Mouse (Mus musculus): ENCODE data around the gene Mapkapk5.
A peak's percentile ranks its signal among the peaks of the same experiment; 100 is the strongest.
"Not testable (repeated sequence)": the region's sequence is repeated elsewhere in the genome, so short reads cannot be mapped to it uniquely, and the experiment has no call there.

The Mapkapk5 gene

DNA sequence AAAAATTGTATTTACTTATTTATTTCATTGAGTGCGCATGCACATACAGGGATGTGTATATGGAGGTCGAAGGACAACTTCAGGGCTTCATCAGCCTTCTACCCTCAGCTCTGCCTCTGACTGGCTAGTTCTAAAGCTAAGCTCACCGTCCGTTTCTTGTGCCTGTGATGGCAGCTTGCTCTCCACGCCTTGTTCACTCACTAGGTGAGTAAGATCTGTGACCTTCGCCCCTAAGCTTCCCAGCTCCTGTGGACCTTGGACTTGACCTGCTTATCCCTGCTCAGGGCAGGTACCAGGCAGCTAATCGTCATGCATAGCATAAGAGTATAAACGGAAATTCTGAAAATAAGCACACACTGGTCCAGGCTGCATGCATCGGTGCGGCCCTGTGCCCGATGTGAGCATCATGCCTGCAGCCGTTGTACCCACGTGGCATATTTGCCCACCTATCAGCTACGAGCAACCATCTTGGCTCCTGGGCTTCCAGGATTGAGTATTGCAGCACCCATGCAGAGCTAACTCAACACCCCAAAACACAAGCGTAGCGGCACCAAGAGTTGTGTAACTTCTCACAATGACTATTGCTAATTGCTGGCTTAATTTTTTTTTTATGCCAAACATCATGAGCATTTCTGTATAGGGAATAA is 20.5 kb upstream of the Mapkapk5 start:
- no peak for DNase-seq (ENCODE audit: extremely low spot score, low read depth, low spot score)

DNA sequence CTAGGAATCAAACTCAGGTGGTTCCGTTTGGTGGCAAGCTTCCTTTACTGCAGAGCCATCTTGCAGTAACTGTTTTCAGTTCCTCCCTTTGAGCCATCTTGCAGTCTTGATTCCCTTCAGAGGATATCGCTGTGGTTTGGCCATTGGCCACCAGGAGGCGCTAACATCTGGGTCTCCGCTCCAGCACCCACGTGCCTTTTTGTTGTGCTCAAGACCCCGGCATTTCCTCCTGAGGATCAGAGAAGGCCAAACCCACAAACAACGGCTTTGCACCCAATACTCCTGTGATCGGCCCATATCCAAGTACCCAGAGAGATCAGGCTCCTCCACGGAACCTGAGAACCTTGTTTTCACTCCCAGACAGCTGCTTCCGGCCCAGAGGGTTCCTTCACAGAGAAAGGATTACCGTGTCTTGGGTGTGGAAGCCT is 18.8 kb upstream of the Mapkapk5 start:
- peak; percentile 90 for DNase-seq (ENCODE audit: extremely low spot score, low read depth, low spot score)

DNA sequence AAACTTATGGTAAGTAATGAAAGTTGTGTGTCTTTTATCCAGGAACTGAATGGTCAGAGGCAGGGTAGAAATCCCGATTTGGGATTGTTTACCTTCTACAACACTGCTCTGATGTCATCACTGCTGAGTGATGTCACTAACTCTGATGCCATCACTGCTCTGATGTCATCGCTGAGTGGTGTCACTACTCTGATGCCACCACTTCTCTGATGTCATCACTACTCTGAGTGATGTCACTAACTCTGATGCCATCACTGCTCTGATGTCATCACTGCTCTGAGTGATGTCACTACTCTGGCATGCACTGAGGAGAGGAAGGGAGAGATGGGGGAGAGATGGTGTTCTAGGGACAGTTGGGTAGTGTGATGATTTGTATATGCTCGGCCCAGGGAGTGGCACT is 16.7 kb upstream of the Mapkapk5 start:
- DNase-seq (ENCODE audit: extremely low spot score, low read depth, low spot score) = no peak

DNA sequence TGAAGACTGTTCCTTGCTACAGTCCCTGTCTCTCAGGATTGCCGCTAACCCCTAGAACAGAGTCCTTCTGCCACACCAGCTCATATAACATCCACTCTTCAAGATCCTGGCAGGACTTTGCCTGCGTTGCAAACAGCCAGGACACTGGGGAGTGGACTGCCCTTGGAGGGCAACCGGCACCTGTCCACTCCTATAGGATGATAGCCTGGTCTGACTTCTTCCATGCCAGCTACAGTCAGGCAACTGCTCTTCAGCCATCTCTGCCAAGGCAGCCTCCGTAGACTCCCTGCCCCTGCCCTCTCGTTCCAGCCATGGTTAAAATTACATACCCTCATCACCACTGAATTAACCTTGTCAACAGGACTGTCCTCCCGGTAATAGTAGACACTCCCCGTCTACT is 3.5 kb upstream of the Mapkapk5 start:
- DNase-seq (ENCODE audit: extremely low spot score, low read depth, low spot score) = no peak

DNA sequence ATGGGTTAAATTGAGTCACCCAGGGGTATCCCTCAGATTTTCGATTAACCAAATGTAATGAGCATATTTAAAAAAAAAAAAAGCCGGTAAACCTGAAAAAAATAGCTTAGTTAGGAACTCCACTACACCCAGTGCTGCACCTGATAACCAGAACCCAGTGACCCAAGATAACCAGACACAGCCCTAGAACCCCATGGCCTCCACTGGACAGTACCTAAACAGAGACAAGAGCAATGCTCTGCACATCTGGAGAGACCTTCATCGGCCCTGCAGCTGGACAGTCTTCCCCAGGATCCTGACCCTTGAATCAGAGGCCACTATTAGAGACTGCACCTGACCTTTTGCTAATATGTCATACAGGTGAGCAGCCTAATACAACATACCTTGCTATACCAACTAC is 1.4 kb upstream of the Mapkapk5 start:
- no peak for DNase-seq (ENCODE audit: extremely low spot score, low read depth, low spot score)

DNA sequence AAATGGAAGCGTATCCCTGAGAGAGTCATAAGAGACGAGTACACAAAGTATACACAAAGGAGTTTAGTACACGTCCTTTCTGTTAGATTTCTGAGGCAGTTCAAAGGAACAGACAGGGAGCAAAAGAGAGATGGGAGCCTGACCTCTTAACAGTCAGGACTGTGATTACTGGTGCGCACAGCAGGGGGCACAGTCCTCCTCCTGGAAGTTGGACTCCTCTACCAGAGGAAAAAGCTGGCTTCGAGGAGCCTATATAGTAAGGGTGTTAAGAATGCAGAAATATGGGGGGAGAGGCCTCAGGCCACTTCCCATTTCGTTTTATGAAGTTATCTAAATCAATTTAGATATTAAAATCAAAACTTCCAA is 808 bp upstream of the Mapkapk5 start:
- DNase-seq (ENCODE audit: extremely low spot score, low read depth, low spot score) = no peak

DNA sequence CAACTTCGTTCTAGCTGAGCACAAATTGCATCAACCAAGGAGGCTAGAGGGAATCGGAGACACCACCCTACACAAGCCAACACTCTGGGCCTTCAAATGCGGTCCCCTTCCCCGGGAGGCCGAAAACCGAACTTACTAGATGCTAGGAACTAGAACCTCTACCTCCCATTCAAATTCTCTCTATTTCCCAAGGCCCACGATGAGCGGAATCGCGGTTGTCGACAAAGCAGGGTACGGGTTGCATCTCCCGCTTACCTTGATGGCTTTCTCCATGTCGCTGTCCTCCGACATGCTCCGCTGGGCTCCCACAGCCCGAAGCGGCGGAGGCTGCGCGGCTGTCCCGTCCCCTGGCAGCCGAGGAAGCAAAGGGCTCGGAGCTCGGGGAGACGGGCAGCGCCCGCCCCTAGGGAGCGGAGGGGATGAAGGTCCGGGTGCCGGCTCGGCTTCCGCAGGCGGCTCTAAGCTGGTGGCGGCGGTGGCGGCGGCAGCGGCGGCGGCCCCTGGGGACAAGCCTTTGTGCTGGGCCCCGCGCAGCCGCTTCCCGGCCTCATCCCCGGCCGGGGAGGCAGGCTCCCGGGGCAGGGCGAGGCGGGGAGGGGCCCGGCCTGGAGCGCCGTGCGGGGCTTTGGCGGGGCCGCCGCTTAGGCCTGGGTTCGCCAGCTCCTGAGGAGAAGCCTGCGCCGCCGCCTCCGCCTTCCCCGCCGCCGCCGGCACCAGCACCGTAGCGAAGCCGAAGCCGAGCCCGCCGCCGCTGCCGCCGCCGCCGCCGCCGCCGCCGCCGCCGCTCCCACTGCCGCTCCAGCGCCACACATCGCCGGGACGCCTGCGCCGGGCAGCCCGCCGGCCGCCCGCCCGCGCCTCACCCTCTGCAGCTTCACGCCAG is 554 bp downstream of the Mapkapk5 start, which contains the start of the genes Adam1a and Gm42878:
Gene Adam1a (minus strand): TSS at position 573 of the 883 bp plus-strand sequence.
Gene Gm42878 (minus strand): TSS at position 573 of the 883 bp plus-strand sequence.
- DNase-seq (ENCODE audit: extremely low spot score, low read depth, low spot score) = no peak

DNA sequence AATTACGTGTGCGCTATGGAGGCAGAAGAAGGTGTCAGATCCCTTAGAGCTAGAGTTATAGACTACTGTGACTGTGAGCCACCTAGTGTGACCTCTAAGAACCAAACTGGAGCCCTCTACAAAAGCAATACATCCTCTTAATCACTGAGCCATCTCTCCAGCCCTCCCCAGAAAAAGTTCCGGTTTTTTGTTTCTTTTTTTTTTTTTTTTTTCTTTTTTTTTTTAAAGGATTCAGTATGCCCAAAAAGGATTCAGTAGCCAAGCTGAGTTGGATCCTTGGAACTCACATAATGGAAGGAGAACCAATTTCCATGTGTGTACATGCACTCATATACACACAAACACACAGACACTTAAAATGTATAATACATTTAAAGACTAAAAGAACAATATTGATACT is 2.3 kb downstream of the Mapkapk5 start:
- no peak for DNase-seq (ENCODE audit: extremely low spot score, low read depth, low spot score)

DNA sequence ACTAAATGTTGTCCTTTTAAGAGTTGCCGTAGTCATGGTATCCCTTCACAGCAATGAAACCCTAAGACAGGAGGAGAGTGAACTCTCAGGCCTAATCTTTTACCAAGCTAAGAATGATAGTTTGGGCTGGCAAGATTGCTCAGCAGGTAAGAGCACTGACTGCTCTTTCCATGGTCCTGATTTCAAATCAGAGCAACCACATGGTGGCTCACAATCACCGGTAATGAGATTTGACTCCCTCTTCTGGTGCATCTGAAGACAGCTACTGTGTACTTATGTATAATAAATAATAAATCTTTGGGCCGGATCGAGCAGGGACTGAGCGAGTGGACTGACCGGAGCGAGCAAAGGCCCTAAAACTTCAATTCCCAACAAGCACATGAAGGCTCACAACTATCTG is 4.5 kb downstream of the Mapkapk5 start:
- DNase-seq (ENCODE audit: extremely low spot score, low read depth, low spot score) = no peak

DNA sequence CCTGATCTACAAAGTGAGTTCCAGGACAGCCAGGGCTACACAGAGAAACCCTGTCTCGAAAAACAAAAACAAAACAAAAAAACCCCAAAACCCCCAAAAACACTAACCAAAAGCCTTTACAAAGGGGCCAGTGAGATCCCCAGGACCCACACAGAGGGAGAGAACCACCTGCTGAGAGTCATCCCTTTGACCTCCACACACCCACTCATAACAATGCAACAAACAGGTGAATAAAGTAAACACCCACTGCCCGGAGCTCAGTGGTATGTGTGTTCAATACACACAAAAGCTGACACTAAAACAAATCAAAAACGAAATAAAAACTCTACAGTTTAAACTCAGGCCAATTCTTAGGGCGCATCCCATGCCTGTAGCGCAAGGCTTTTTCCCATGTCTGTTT is 5.6 kb downstream of the Mapkapk5 start:
- DNase-seq (ENCODE audit: extremely low spot score, low read depth, low spot score) = no peak

DNA sequence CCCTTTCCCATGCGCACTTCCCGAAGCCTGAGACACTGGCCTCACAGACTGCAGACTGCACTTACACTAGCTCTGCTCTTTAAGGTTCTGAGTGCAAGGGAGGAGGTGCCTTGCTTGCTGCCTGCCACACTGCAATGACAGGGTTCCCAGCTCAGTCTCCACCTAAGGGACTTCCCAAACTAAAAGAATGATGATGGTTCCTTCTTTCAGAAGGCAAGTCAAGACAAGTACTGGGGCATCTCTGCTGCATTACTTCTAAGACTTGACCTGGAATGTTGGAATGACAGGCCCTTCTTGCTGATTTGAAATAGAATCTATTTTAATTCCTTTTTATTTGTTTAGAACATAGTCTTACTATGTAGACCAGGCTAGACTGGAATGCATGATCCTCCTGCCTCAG is 8.1 kb downstream of the Mapkapk5 start:
- DNase-seq (ENCODE audit: extremely low spot score, low read depth, low spot score) = no peak

DNA sequence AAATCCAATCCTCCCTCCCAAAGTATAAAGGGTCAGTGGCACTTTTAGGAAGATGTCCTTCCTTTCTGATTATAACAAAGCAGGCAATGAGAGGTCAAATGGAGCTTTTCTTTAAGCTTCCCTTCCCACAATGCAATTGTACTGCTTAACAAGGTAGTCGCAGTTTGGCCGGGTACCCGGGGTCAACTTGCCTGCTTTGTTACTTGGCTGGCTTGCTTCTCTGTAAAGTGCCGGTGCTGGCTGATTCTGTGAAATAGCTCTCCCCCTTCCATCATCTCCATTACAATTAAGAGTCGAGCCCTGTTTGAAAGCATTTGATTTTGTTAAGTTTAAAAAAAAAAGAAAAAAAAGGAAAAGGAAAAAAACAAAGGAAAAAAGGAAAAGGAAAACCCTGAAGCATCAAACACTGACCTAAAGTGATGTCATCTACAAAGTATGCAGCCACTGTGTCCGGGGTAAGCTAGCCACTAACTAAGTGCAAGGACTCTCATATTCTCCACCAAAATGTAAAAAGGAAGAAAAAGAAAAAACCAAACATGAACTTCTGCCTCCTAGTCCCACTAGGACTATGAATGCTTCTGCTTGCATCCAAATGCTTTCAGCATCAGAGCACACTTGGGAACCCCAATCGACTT is 8.7 kb downstream of the Mapkapk5 start:
- no peak for DNase-seq (ENCODE audit: extremely low spot score, low read depth, low spot score)

DNA sequence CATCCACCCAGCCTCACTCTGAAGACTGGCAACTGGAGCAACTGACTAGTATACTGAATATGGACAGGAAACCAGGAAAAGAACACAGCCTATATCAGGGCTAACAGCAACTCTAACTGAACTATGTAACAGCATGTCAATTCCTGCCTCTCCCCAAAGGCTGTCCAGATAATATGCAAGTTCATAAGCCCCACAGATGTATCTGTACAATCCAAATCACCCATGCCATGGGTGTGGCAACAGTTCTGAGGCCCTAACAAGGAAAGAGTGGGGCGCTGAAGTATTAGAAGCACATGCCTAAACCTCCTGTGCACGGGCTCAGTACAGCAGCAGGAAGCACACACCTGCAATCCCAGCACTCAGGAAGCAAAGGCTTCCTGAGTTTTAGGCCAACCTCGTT is 10.6 kb downstream of the Mapkapk5 start:
- DNase-seq (ENCODE audit: extremely low spot score, low read depth, low spot score) = no peak

DNA sequence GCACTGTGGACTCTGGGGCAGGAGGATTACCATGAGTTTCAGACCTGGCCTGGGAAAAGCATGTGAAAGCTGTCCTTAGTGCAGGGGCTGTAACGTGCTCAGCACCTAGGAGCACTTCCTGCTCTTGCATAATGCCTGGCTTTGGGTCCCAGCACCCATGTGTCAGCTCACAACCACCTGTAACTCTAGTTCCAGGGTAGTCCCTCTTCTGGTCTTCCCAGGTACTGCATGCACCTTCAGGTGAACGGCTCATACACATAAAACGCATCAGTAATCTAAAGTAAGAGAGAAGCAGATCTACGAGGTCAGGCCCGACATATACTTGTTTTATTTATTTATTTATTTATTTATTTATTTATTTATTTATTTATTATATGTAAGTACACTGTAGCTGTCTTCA is 11.2 kb downstream of the Mapkapk5 start:
- DNase-seq (ENCODE audit: extremely low spot score, low read depth, low spot score) = no peak

DNA sequence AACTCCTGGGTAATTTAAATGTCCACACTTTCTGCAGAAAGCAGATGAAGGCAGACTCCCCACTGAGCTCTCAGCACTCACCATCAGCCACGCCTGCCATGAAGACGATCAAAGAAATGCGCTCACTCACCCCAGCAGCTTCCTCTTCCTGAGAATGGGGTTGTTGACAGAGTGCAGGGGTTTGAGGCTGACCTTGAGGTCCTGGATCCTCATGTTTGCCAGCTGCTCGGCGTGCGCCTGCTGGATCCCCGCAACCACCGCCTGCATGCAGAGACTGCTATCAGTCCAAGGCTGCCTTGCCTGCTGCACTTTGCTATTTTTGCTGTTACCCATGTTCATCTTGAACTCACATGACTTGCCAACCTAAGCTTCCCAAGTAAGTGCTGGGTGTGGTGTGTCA is 18.7 kb downstream of the Mapkapk5 start:
- DNase-seq (ENCODE audit: extremely low spot score, low read depth, low spot score) = no peak

DNA sequence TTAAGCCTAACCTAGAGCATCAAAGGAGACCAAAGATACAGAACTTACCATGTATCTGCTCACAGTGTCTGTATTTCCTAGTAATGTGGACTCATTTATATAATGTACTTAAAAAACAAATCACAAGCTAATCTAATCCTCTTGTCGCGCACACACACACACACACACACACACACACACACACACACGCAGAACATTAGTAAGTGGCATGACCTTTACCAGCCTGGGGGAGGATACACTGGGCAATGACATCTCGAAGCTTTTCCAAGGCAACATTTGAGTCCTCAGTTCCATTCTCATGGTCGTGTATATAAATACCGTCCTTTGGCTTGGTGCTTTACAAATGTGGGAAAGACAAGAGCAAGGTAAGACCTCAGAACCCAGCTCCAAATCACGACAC is 19.2 kb downstream of the Mapkapk5 start:
- DNase-seq (ENCODE audit: extremely low spot score, low read depth, low spot score) = no peak

DNA sequence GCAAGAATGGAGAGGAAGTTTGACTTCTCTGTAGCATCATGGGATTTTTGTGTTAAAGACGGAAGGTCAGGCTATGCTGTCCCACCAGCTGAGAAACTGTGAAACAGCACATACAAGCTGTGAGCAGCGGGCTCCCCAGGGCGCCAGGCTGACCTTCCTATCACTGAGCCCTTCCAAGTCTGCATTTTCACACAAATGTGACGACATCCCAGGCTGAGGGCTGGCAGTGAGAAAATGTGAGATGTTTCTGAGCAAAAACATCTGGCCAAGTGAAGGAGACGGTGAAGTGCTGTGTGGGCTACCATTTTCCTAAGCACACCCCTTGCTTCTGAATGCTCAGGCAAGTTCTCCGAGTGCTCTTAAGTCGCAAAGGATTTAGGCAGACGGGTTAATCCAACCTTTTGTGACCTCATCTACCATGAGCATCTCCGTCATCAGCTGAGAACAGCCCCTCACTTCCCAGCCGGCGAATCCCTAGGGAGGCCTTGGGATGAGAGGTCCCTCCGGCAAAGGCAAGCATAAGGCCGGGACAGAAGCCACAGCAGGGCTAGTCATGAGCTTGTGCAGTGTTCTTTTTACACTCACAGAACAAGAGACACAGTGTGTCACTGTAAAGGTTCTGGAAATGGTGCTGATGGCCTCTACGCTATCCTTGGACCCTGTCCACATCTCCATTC is 19.8 kb downstream of the Mapkapk5 start:
- DNase-seq (ENCODE audit: extremely low spot score, low read depth, low spot score) = no peak

DNA sequence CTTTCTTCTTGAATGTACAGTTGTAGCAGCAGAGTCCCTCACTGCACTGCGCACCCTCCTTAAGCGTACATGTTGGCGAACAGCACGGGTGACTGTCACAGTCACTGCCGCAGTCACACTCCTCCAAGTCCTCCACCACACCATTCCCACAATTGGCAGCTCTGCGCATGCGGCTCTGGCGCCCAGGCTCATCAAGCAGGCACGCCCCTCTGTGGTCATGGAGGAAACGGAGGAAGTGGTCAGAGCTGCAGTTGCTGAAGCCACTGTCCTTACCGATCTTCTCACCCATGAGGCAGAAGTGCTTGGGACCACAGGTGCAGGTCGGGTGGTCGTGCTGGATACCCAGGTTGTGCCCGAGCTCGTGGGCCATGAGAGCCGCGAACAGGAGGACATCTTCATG is 25.9 kb downstream of the Mapkapk5 start:
- not testable (repeated sequence) for DNase-seq (ENCODE audit: extremely low spot score, low read depth, low spot score)

DNA sequence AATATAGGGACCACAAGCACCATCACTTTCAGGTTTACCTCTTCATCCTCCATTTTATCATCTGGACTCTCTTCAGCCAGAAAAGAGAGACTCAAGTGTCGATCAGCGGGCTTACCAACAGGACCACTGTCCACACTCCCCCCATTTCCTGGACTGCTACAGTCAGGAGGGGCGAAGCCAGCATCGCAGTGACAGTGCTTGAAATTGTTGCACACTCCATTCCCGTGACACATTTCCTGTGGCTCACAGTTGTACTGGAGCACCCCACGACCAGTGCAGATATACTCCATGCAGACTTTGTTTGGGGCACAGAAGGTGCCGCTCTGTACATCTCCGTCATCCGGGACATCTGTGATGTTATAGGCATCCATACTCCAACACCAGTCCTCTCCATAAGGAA is 26.7 kb downstream of the Mapkapk5 start:
- no peak for DNase-seq (ENCODE audit: extremely low spot score, low read depth, low spot score)

DNA sequence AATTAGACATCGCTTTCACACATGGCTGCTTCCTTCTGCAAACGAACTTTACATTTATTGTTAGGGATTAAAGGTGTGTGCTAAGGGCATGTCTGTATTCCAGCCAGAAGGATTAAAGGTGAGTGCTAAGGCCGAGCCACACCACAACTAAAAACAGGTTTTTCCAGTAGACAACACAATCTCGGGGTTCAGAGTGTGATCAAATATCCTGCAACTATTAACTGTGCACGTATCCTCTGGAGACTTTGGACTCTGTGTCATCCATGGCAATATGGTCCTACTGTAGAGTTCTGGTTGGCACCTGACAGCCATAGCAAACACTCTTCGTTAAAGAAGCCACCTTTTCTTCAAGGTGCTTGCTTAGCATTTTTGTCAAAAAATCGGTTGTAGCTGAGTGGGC is 35.7 kb downstream of the Mapkapk5 start:
- DNase-seq (ENCODE audit: extremely low spot score, low read depth, low spot score) = no peak

DNA sequence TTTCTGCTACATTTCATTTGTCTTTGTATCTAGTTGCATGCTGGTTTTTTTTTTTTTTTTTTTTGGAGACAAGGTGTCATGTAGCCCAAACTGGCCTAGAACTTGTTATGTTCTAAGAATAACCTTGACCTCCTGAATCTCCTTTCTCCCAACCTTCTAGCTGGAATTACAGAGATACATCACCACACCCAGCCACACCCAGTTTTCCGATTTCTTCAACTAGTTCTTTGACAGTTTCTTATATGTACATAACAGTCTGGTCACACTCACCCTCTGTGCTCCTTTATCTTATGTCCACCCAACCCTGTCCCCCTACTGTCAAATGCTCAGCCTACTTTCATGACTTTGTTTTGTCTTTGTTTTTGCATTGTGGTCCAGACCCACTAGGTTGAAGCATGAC is 38.9 kb downstream of the Mapkapk5 start:
- DNase-seq (ENCODE audit: extremely low spot score, low read depth, low spot score) = no peak
